Mouse (Mus musculus) CH12.LX (cell line): ENCODE results near the gene Ifi35. TPM values are rescaled to one million over a fixed set of nuclear protein-coding genes. Genes with fewer than 3 reads are reported as not detected.

ENCODE experiments used
- DNase-seq: peaks from one replicate; pipeline ENCODE4 v3.0.0-alpha.2; 2013; ENCODE audit errors: extremely low read depth
- H3K27ac ChIP-seq: 2 replicates; pipeline ENCODE4 v1.5.1; 2012; ENCODE audit warnings: low read depth, mild to moderate bottlenecking, control low read depth, moderate library complexity; ENCODE audit not compliant: insufficient read depth
- H3K27me3 ChIP-seq: replicated peaks from 2 replicates; pipeline ENCODE3; 2012; ENCODE audit warnings: inconsistent platforms
- H3K36me3 ChIP-seq, 2 experiments: replicated peaks in 1 of 2; 2 replicates each; pipeline versions ENCODE3 to v1.6.1; 2012; ENCODE audit warnings: inconsistent platforms in 1 of 2, low read length in 1 of 2, mild to moderate bottlenecking in 1 of 2, mixed read lengths in 1 of 2, moderate library complexity in 1 of 2; ENCODE audit not compliant: control insufficient read depth in 1 of 2, insufficient read depth in 1 of 2
- H3K4me1 ChIP-seq, 2 experiments: 2 replicates each; pipeline ENCODE4 v1.6.1; 2012; ENCODE audit warnings: inconsistent platforms in 1 of 2, moderate library complexity in 1 of 2; ENCODE audit not compliant: insufficient read depth in 2 of 2, control insufficient read depth in 1 of 2
- H3K4me2 ChIP-seq: 2 replicates; pipeline ENCODE4 v1.6.1; 2012; ENCODE audit warnings: low read depth, mild to moderate bottlenecking, control low read depth; ENCODE audit not compliant: poor library complexity, insufficient read depth, severe bottlenecking
- H3K4me3 ChIP-seq, 3 experiments: fragments of 150-350 bp in 1 of 3; sonication (generic) in 1 of 3; replicated peaks in 1 of 3; 2 replicates each; pipeline versions ENCODE3 to v1.5.1; 2011 to 2012; ENCODE audit warnings: low read depth in 2 of 3, low read length in 2 of 3, mild to moderate bottlenecking in 2 of 3, moderate library complexity in 2 of 3, control low read depth in 1 of 3, improper control_type of control experiment in 1 of 3, inconsistent platforms in 1 of 3, mixed read lengths in 1 of 3; ENCODE audit not compliant: poor library complexity in 1 of 3
- H3K79me2 ChIP-seq: replicated peaks from 2 replicates; pipeline ENCODE4 v1.6.1; 2012; ENCODE audit warnings: mild to moderate bottlenecking, moderate library complexity; ENCODE audit not compliant: control insufficient read depth, poor library complexity, insufficient read depth, severe bottlenecking; ENCODE audit errors: extremely low read depth
- H3K9ac ChIP-seq: 2 replicates; pipeline ENCODE4 v1.6.1; 2012; ENCODE audit warnings: low read depth, mild to moderate bottlenecking, control low read depth, moderate library complexity; ENCODE audit not compliant: insufficient read depth
- H3K9me3 ChIP-seq: replicated peaks from 2 replicates; pipeline ENCODE3; 2012; ENCODE audit warnings: low read length, inconsistent platforms, mixed read lengths
- BHLHE40 ChIP-seq: IDR thresholded peaks from 2 replicates; pipeline ENCODE4 v1.6.1; 2011; ENCODE audit warnings: mild to moderate bottlenecking, low read depth, low read length, improper control_type of control experiment
- CHD1 ChIP-seq: IDR thresholded peaks from 2 replicates; pipeline ENCODE4 v1.6.1; 2012; ENCODE audit warnings: low read depth, low read length, improper control_type of control experiment, inconsistent platforms
- CHD2 ChIP-seq: IDR thresholded peaks from 2 replicates; pipeline ENCODE4 v1.6.1; 2011; ENCODE audit warnings: low read length, improper control_type of control experiment
- CTCF ChIP-seq, 2 experiments: IDR thresholded peaks in 1 of 2; conservative IDR thresholded peaks in 1 of 2; 2 replicates each; pipeline ENCODE4 v1.5.1; 2011 to 2012; ENCODE audit warnings: low read depth in 2 of 2, low read length in 2 of 2, improper control_type of control experiment in 1 of 2, inconsistent platforms in 1 of 2, mild to moderate bottlenecking in 1 of 2, moderate library complexity in 1 of 2
- E2F4 ChIP-seq: IDR thresholded peaks from 2 replicates; pipeline ENCODE4 v1.6.1; 2011; ENCODE audit warnings: low read depth, low read length, improper control_type of control experiment; ENCODE audit not compliant: insufficient replicate concordance
- ELF1 ChIP-seq: IDR thresholded peaks from 2 replicates; pipeline ENCODE4 v1.6.1; 2014; ENCODE audit warnings: low read depth, mild to moderate bottlenecking, inconsistent platforms, low read length, improper control_type of control experiment
- ETS1 ChIP-seq: conservative IDR thresholded peaks from 2 replicates; pipeline ENCODE4 v1.6.1; 2012; ENCODE audit warnings: low read depth, mild to moderate bottlenecking, inconsistent platforms, low read length, improper control_type of control experiment, moderate library complexity
- GABPA ChIP-seq: IDR thresholded peaks from 2 replicates; pipeline ENCODE4 v1.6.1; 2012; ENCODE audit warnings: low read depth, low read length, improper control_type of control experiment, inconsistent platforms; ENCODE audit not compliant: insufficient replicate concordance
- HCFC1 ChIP-seq: IDR thresholded peaks from 2 replicates; pipeline ENCODE4 v1.6.1; 2012; ENCODE audit warnings: low read depth, mild to moderate bottlenecking, inconsistent platforms, low read length, improper control_type of control experiment
- IRF4 ChIP-seq: IDR thresholded peaks from 2 replicates; pipeline ENCODE4 v1.6.1; 2014; ENCODE audit warnings: low read depth, mild to moderate bottlenecking, inconsistent platforms, low read length, improper control_type of control experiment
- JUN ChIP-seq: IDR thresholded peaks from 2 replicates; pipeline ENCODE4 v1.6.1; 2011; ENCODE audit warnings: low read depth, mild to moderate bottlenecking, low read length, improper control_type of control experiment, moderate library complexity; ENCODE audit not compliant: insufficient read depth
- JUND ChIP-seq: conservative IDR thresholded peaks from 2 replicates; pipeline ENCODE4 v1.6.1; 2011; ENCODE audit warnings: low read depth, low read length, improper control_type of control experiment
- KAT2A ChIP-seq: IDR thresholded peaks from 2 replicates; pipeline ENCODE4 v1.6.1; 2012; ENCODE audit warnings: low read length, improper control_type of control experiment, inconsistent platforms; ENCODE audit not compliant: insufficient replicate concordance
- MAX ChIP-seq: IDR thresholded peaks from 2 replicates; pipeline ENCODE4 v1.6.1; 2011; ENCODE audit warnings: low read length, improper control_type of control experiment
- MAZ ChIP-seq: IDR thresholded peaks from 2 replicates; pipeline ENCODE4 v1.6.1; 2012; ENCODE audit warnings: low read depth, mild to moderate bottlenecking, inconsistent platforms, low read length, improper control_type of control experiment, moderate library complexity
- MEF2A ChIP-seq: IDR thresholded peaks from 2 replicates; pipeline ENCODE4 v1.6.1; 2014; ENCODE audit warnings: low read depth, mild to moderate bottlenecking, inconsistent platforms, low read length, improper control_type of control experiment, borderline replicate concordance
- MYC ChIP-seq: IDR thresholded peaks from 2 replicates; pipeline ENCODE4 v1.6.1; 2011; ENCODE audit warnings: low read depth, mild to moderate bottlenecking, improper control_type of control experiment, low read length
- NELFE ChIP-seq: IDR thresholded peaks from 2 replicates; pipeline ENCODE4 v1.6.1; 2011; ENCODE audit warnings: low read depth, low read length, improper control_type of control experiment
- NRF1 ChIP-seq: IDR thresholded peaks from 2 replicates; pipeline ENCODE4 v1.6.1; 2014; ENCODE audit warnings: low read depth, mild to moderate bottlenecking, inconsistent platforms, low read length, improper control_type of control experiment, moderate library complexity
- PAX5 ChIP-seq: IDR thresholded peaks from 2 replicates; pipeline ENCODE4 v1.6.1; 2012; ENCODE audit warnings: low read length, inconsistent platforms, mixed read lengths
- POLR2A ChIP-seq: IDR thresholded peaks from 2 replicates; pipeline ENCODE4 v1.6.1; 2011; ENCODE audit warnings: low read depth, mild to moderate bottlenecking, improper control_type of control experiment, low read length
- POLR2AphosphoS2 ChIP-seq: IDR thresholded peaks from 2 replicates; pipeline ENCODE4 v1.6.1; 2011; ENCODE audit warnings: low read depth, low read length, improper control_type of control experiment
- RAD21 ChIP-seq: IDR thresholded peaks from 2 replicates; pipeline ENCODE4 v1.6.1; 2011; ENCODE audit warnings: low read depth, mild to moderate bottlenecking, low read length, improper control_type of control experiment, moderate library complexity
- SIN3A ChIP-seq: IDR thresholded peaks from 2 replicates; pipeline ENCODE4 v1.6.1; 2012; ENCODE audit warnings: low read length, improper control_type of control experiment, inconsistent platforms
- SMC3 ChIP-seq: IDR thresholded peaks from 2 replicates; pipeline ENCODE4 v1.6.1; 2011; ENCODE audit warnings: low read depth, low read length, improper control_type of control experiment
- TBP ChIP-seq: conservative IDR thresholded peaks from 2 replicates; pipeline ENCODE4 v1.6.1; 2011; ENCODE audit warnings: low read depth, low read length, improper control_type of control experiment
- TCF12 ChIP-seq: IDR thresholded peaks from 2 replicates; pipeline ENCODE4 v1.6.1; 2014; ENCODE audit warnings: low read depth, mild to moderate bottlenecking, inconsistent platforms, low read length, improper control_type of control experiment
- UBTF ChIP-seq: IDR thresholded peaks from 2 replicates; pipeline ENCODE4 v1.6.1; 2012; ENCODE audit warnings: low read depth, mild to moderate bottlenecking, inconsistent platforms, low read length, improper control_type of control experiment, moderate library complexity
- USF1 ChIP-seq: IDR thresholded peaks from 2 replicates; pipeline ENCODE4 v1.6.1; 2014; ENCODE audit warnings: low read depth, mild to moderate bottlenecking, inconsistent platforms, low read length, improper control_type of control experiment
- USF2 ChIP-seq: conservative IDR thresholded peaks from 2 replicates; pipeline ENCODE4 v1.6.1; 2011; ENCODE audit warnings: low read depth, low read length, improper control_type of control experiment
- ZC3H11A ChIP-seq: IDR thresholded peaks from 2 replicates; pipeline ENCODE4 v1.6.1; 2012; ENCODE audit warnings: low read depth, mild to moderate bottlenecking, inconsistent platforms, low read length, improper control_type of control experiment
- ZKSCAN1 ChIP-seq: IDR thresholded peaks from 2 replicates; pipeline ENCODE4 v1.6.1; 2012; ENCODE audit warnings: low read depth, inconsistent platforms, low read length, improper control_type of control experiment, borderline replicate concordance
- ZMIZ1 ChIP-seq: IDR thresholded peaks from 2 replicates; pipeline ENCODE4 v1.6.1; 2012; ENCODE audit warnings: low read depth, mild to moderate bottlenecking, inconsistent platforms, low read length, improper control_type of control experiment
- ZNF384 ChIP-seq: IDR thresholded peaks from 2 replicates; pipeline ENCODE4 v1.6.1; 2012; ENCODE audit warnings: low read depth, low read length, improper control_type of control experiment, inconsistent platforms
- dilution Hi-C: fragments of 300-500 bp; cut with MboI; formaldehyde crosslinking; loops from 2 replicates; pipeline ENCODE4 v1.14.3; 2020; ENCODE audit warnings: low sequenced_read_pairs; ENCODE audit not compliant: extremely low pct_unique_long_range_greater_than_20kb, extremely low pct_ligation_motif_present
- in situ Hi-C: fragments of 300-500 bp; cut with MboI; formaldehyde crosslinking; loops from 3 replicates; pipeline ENCODE4 v1.14.3; 2019; ENCODE audit warnings: low sequenced_read_pairs, low pct_ligation_motif_present, low pct_unique_long_range_greater_than_20kb, mixed read lengths
- polyA plus RNA-seq: library from polyadenylated mRNA; unstranded; fragments of >175 nt; gene quantifications from 2 replicates; pipeline ENCODE4 v1.2.1, GENCODE M21; 2012; ENCODE audit warnings: low read depth; ENCODE audit not compliant: insufficient read length
- total RNA-seq, 2 experiments: library from RNA; depleted of rRNA; stranded (reverse); fragments of 300-350 nt in 1 of 2; fragments of >200 nt in 1 of 2; gene quantifications; 2 replicates each; pipeline ENCODE4 v1.2.3; 2012 to 2014

The Ifi35 gene
- total and polyA plus RNA-seq, 3 experiments, result 49.3 to 79.1 (median 63.7) TPM

GRCm38 (mm10) chr11:101424105-101424851 is 23.9 kb upstream of the Ifi35 start, which contains the start of gene Gm27029 (continued):
- TF ChIP-seq ELF1 (no peak), PAX5 (no peak), JUND (no peak)

DNA sequence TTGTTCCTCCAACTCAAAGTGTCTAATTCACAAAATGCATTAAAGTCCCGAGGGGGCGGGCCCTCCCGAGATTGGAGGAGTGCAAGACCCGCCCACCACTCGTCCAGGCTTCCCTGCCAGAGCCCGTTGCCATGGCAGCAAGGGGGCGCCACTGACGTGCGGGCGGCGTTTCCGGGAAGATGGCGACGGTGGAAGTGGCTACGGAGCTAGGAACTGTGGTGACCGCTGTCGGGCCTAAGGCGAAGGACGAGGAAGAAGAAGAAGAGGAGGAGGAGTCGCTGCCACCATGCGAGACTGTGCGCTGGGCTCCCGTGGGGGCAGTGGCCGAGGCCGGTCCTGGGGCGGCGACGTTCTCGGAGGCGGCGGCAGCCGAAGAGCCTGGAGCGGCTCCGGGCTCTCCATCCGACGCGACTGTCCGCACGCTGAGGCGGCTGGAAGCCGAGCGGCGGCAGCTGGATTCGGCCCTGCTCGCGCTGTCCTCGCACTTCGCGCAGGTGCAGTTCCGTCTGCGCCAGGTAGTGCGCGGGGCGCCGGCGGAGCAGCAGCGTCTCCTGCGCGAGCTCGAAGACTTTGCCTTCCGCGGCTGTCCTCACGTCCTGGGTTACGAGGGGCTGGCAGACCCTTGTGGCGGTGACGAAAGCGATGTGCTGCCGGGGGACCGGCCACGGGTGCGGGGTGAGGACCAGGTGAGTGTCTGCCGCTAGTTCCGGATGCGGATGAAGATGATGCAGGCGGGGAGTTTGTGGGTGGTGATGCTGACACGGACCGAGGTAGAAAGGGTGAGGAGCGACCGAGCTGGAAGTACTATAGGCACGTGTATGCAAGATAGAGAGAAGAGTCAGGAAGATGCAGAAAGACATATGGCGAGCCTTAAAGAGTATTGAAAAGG is 23.0 kb upstream of the Ifi35 start, which contains the start of the genes Rundc1 and Ptges3l:
Rundc1 (plus strand) TSS at position 161 of the 889 bp plus-strand sequence.
Ptges3l (minus strand) TSS at position 409 of the 889 bp plus-strand sequence.
- peaks cover under 1% of the 10 kb centered on the region for H3K9me3 ChIP-seq
- H3K27ac ChIP-seq, result peak within 1 kb of the TSS; percentile 29
- H3K27me3 ChIP-seq, result no peaks in the 10 kb centered on the region
- in situ Hi-C loops, result no loop called here
- DNase-seq, result peak; percentile 99
- peak within 1 kb of the TSS; percentile 78 to 92 (median 80) for H3K4me3 ChIP-seq
- peak within 1 kb of the TSS; percentile 87 for H3K4me2 ChIP-seq
- dilution Hi-C loops, result no loop called here
- H3K9ac ChIP-seq, result peak within 1 kb of the TSS; percentile 60
- H3K4me1 ChIP-seq, result peaks cover 11 to 35% of the 10 kb centered on the region in 2 experiments
- H3K36me3 ChIP-seq, result peaks cover 4 to 26% of the 10 kb centered on the region in 2 experiments
- peaks cover 7% of the 10 kb centered on the region for H3K79me2 ChIP-seq
- TF ChIP-seq HCFC1 (peak; percentile 76), MYC (no peak), ELF1 (peak; percentile 99), MEF2A (no peak), USF1 (no peak), CHD1 (no peak), CHD2 (no peak), POLR2AphosphoS2 (no peak), NELFE (peak; percentile 56), CTCF (conservative IDR thresholded peaks at IDR 0.05 in 1 of 2, IDR thresholded peaks at IDR 0.05 in 1 of 2; ENCODE audit: low read depth in 2 of 2, low read length in 2 of 2) (peak in 1 of 2 experiments; percentile 36; a peak in 2 of 4 replicates), TCF12 (peak; percentile 85), MAZ (no peak), RAD21 (no peak), USF2 (no peak), ZC3H11A (no peak), JUND (no peak), BHLHE40 (peak; percentile 42; the same call in 1 of the 2 replicates), POLR2A (peak; percentile 83), IRF4 (no peak; the same call in 1 of the 2 replicates), MAX (no peak), ZMIZ1 (no peak; the same call in none of the 2 replicates), SIN3A (peak; percentile 95; the same call in 1 of the 2 replicates), JUN (no peak), SMC3 (no peak), ZKSCAN1 (no peak), TBP (peak; percentile 46; the same call in 1 of the 2 replicates), KAT2A (no peak), E2F4 (no peak), ZNF384 (no peak), UBTF (peak; percentile 92), NRF1 (peak; percentile 64), PAX5 (no peak), GABPA (no peak), ETS1 (no peak)
